ENCODE assay signal across 7 mouse cellular contexts in the genomic region with DNA sequence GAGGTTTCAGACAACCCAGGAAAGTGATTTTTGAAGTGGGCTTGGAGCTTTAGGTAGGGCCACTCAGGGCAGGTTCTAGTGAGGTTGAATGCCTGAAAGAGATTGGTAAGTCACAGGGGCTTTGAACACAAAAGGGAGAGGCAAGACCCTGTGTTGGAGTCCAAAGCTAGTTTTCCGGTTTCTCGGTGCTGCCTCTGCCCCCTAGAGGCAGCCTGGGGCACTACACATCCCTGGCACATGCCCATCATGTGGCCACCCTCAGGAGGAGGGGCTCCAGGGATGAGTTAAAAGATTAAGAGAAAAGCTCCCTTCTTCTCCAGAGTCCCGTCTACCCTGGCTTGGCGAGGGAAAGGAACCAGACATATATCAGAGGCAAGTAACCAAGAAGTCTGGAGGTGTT. TPM values are rescaled to one million over a fixed set of nuclear protein-coding genes. Genes with fewer than 3 reads are reported as not detected.
DNase-seq lines count a peak whose midpoint lies in the region; TF ChIP-seq lines count a peak whose summit lies in the region.

A gene (plus strand): TSS at position 322 of the 400 bp plus-strand sequence.

- no peak within 1 kb of the TSS for H3ac ChIP-seq in C2C12 (ENCODE audit: control insufficient read depth, insufficient read length, low read depth)

- H3K9ac ChIP-seq in ES-Bruce4 (ENCODE audit: low read depth, poor library complexity, severe bottlenecking): no peak within 1 kb of the TSS

- H3K27me3 ChIP-seq in C2C12 (ENCODE audit: control insufficient read depth, insufficient read depth, insufficient read length) (no peaks in the 10 kb centered on the region), ES-Bruce4 (ENCODE audit: control insufficient read depth, insufficient read depth, low read length, poor library complexity, severe bottlenecking) (no peaks in the 10 kb centered on the region)
- no peaks in the 10 kb centered on the region for H3K27me3 ChIP-seq in cerebellum, adult 2 months (ENCODE audit: control insufficient read depth, insufficient read depth, low read length)

- H3K9me3 ChIP-seq in ES-Bruce4 (replicated peaks; ENCODE audit: control insufficient read depth, insufficient read depth, low read length, poor library complexity, severe bottlenecking): no peaks in the 10 kb centered on the region

- intact Hi-C loops in gastrocnemius, postnatal 14 days (cut with DNase I; ENCODE audit: low total_unique reads): loop anchor here (5.0 kb wide), 1 partner anchor 74 kb away; a partner anchor contains a TSS

- no peak for TF ChIP-seq EP300 in ES-Bruce4 (IDR thresholded peaks at IDR 0.05; ENCODE audit: insufficient read depth, low read depth, low read length)

- no peaks in the 10 kb centered on the region for H3K79me2 ChIP-seq in C2C12 (ENCODE audit: control insufficient read depth, insufficient read depth)

- H3K79me3 ChIP-seq in C2C12 (ENCODE audit: low read depth): no peaks in the 10 kb centered on the region

- DNase-seq in cerebellum, adult 2 months: peak; percentile 66 to 80
- DNase-seq in gastrocnemius, postnatal 14 days: peak; percentile 59
- peak; percentile 46 for DNase-seq in layer of hippocampus, adult 9-10 months (ENCODE audit: low spot score)
- DNase-seq in lung, postnatal 36 days: peak; percentile 71
- peak; percentile 64 for DNase-seq in right cerebral cortex, postnatal 14 days

- H3K36me3 ChIP-seq in C2C12 (ENCODE audit: control insufficient read depth, insufficient read depth) (peaks cover 11% of the 10 kb centered on the region), ES-Bruce4 (ENCODE audit: control insufficient read depth, insufficient read depth, low read length, poor library complexity, severe bottlenecking) (no peaks in the 10 kb centered on the region)

- no peak for TF ChIP-seq POLR2A in ES-Bruce4 (IDR thresholded peaks at IDR 0.05; ENCODE audit: insufficient read depth, low read length)
- TF ChIP-seq POLR2A in cerebellum, adult 2 months (IDR thresholded peaks at IDR 0.05; ENCODE audit: borderline replicate concordance, insufficient read depth, low read length): no peak

- no peak within 1 kb of the TSS for H3K27ac ChIP-seq in ES-Bruce4 (ENCODE audit: insufficient read depth, low read length)
- no peak within 1 kb of the TSS for H3K27ac ChIP-seq in cerebellum, adult 2 months (ENCODE audit: insufficient read depth, low read length)

- H3K4me1 ChIP-seq in ES-Bruce4 (ENCODE audit: control insufficient read depth, insufficient read depth, low read length): peaks cover 4% of the 10 kb centered on the region
- peaks cover 19% of the 10 kb centered on the region for H3K4me1 ChIP-seq in cerebellum, adult 2 months (ENCODE audit: control insufficient read depth, insufficient read depth, low read length)

- WGBS in cerebellum, adult 2 months: 5% methylated on average over 4 of the region's 4 CpGs

- TF ChIP-seq CTCF in C2C12 (IDR thresholded peaks at IDR 0.05; ENCODE audit: control insufficient read depth, insufficient read depth, insufficient read length) (peak; percentile 52), ES-Bruce4 (IDR thresholded peaks at IDR 0.05; ENCODE audit: low read depth, low read length) (peak; percentile 91)
- TF ChIP-seq CTCF in cerebellum, adult 2 months (IDR thresholded peaks at IDR 0.05; ENCODE audit: borderline replicate concordance, insufficient read depth, low read depth, low read length): peak; percentile 85

- H3K4me3 ChIP-seq in C2C12 (ENCODE audit: insufficient read depth, poor library complexity, severe bottlenecking): no peak within 1 kb of the TSS
- H3K4me3 ChIP-seq in ES-Bruce4 (ENCODE audit: low read depth, low read length): no peak within 1 kb of the TSS
- no peak within 1 kb of the TSS for H3K4me3 ChIP-seq in cerebellum, adult 2 months (replicated peaks; ENCODE audit: insufficient read depth, low read depth, low read length)

TF ChIP-seq in C2C12, 6 proteins besides CTCF, POLR2A, EP300 and RAD21:
- no peak for TF ChIP-seq MAX (IDR thresholded peaks at IDR 0.05)
- TF ChIP-seq CEBPB (IDR thresholded peaks at IDR 0.05; ENCODE audit: low read depth): no peak
- peak; percentile 74 for TF ChIP-seq USF1 (IDR thresholded peaks at IDR 0.05; ENCODE audit: low read depth)
- TF ChIP-seq MYOG (IDR thresholded peaks at IDR 0.05; ENCODE audit: control insufficient read depth, extremely low read depth, insufficient read length): no peak
- TF ChIP-seq MYOD1 (IDR thresholded peaks at IDR 0.05; ENCODE audit: control insufficient read depth, insufficient read length, low read depth): no peak

RNA-seq across cellular contexts. Expression of the gene that starts here (rescaled TPM):
- polyA plus RNA-seq in C2C12 (2012; fragmentation: generic; extraction: Trizol) (0.01 TPM), ES-Bruce4 (2011; ENCODE audit: insufficient read depth, insufficient read length, low read depth, missing spikeins) (not detected in 2 replicates)
- 0.05 and 0.06 TPM in 2 replicates for polyA plus RNA-seq in cerebellum, adult 2 months (2012; rRNA removed)
- total RNA-seq in gastrocnemius, postnatal 14 days (2021): not detected

Comparison
In these comparisons a context has a peak if more than half of its experiments do, and no peak if none do; other contexts are left out.
1. Peak in DNase-seq in cerebellum, adult 2 months; RNA of the gene not detected or under 1 TPM.
2. Peak in DNase-seq in gastrocnemius, postnatal 14 days; RNA of the gene not detected or under 1 TPM.